Comparison of ENCODE assay signal across 7 mouse cellular contexts in the genomic region with DNA sequence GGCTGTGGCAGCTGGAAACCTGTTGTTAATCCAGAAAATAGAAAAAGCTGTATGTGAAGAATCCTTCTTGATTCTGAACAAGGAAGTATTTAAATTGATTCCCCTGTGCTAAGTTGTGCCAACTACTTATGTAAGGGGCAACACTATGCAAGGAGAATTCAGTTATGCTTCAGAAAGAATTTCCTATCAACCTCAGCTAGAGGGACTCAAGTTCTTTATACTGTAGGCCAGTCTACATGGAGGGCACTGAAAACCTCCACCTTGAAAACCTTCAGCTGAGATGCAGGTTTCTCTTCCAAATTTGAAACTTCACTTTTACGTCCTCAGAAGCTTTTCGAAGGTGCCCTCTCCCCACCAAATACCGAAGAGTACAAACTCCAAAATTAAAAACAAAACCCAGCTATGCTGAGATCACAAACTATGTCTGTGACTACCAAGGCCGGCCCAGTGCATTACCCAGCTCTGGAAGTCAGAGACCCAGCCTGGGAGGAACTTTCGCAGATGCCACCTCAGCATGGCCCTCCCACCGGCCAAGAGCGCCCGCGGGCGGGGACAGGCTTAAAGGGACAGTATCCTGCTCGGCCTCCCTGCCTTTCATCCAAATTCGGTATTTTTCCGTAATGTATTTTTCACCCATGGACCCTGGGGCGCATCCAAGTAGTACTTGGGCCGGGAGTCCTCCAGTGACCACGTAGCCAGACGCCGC. TPM values are rescaled to one million over a fixed set of nuclear protein-coding genes. Genes with fewer than 3 reads are reported as not detected.
DNase-seq lines count a peak whose midpoint lies in the region; ATAC-seq and TF ChIP-seq lines count a peak whose summit lies in the region.

No protein-coding gene starts in this region.

- peak overlapping the region; percentile 95 for H3K27ac ChIP-seq in intestine, embryonic 14.5 days (ENCODE audit: low read depth)
- H3K27ac ChIP-seq in midbrain, embryonic 11.5 days (ENCODE audit: low read depth, low read length), result no peak overlapping the region
- H3K27ac ChIP-seq in small intestine, adult 2 months (ENCODE audit: insufficient read depth, low read depth, low read length), result peak overlapping the region; percentile 90

- H3K9ac ChIP-seq in intestine, embryonic 14.5 days (ENCODE audit: low read length), result peak overlapping the region; percentile 79
- H3K9ac ChIP-seq in midbrain, embryonic 11.5 days (ENCODE audit: low read length), result peak overlapping the region; percentile 75

- WGBS in intestine, embryonic 14.5 days, result 3% methylated on average over 18 of the region's 18 CpGs
- 8% methylated on average over 18 of the region's 18 CpGs for WGBS in midbrain, embryonic 11.5 days
- under 1% methylated on average over 18 of the region's 18 CpGs for WGBS in small intestine, adult 2 months

- peak overlapping the region; percentile 46 for H3K4me2 ChIP-seq in intestine, embryonic 14.5 days (ENCODE audit: low read length)
- peak overlapping the region; percentile 94 for H3K4me2 ChIP-seq in midbrain, embryonic 11.5 days

- DNase-seq in adrenal gland, postnatal 10 days, result peak; percentile 93
- DNase-seq in embryo, embryonic 11 days, result peak; percentile 82
- peak; percentile 83 for DNase-seq in gastrocnemius, postnatal 25 days
- DNase-seq in intestine, embryonic 14.5 days (ENCODE audit: low spot score), result no peak
- DNase-seq in left cerebral cortex, postnatal 4 days, result peak; percentile 75
- no peak for DNase-seq in midbrain, embryonic 11.5 days (ENCODE audit: low spot score, missing footprints)

- no peaks in the 10 kb centered on the region for H3K27me3 ChIP-seq in intestine, embryonic 14.5 days (replicated peaks; ENCODE audit: control insufficient read depth, insufficient read depth, low read length)
- H3K27me3 ChIP-seq in midbrain, embryonic 11.5 days (ENCODE audit: control insufficient read depth, insufficient read depth, low read length), result no peaks in the 10 kb centered on the region
- no peaks in the 10 kb centered on the region for H3K27me3 ChIP-seq in small intestine, adult 2 months (ENCODE audit: control insufficient read depth, insufficient read depth, low read length)

- H3K4me3 ChIP-seq in intestine, embryonic 14.5 days (ENCODE audit: low read depth, low read length), result peak overlapping the region; percentile 74
- H3K4me3 ChIP-seq in midbrain, embryonic 11.5 days (ENCODE audit: low read depth, low read length), result peak overlapping the region; percentile 88
- H3K4me3 ChIP-seq in small intestine, adult 2 months (ENCODE audit: low read depth, low read length), result peak overlapping the region; percentile 97

- intact Hi-C loops in left cerebral cortex, postnatal 4 days (cut with DNase I), result no loop called here

- no peak for TF ChIP-seq CTCF in small intestine, adult 2 months (IDR thresholded peaks at IDR 0.05; ENCODE audit: extremely low read depth, insufficient read length, insufficient replicate concordance, low read depth, low read length)

- ATAC-seq in intestine, embryonic 14.5 days (replicated peaks; ENCODE audit: low FRiP score, low TSS enrichment, low read depth), result peak; percentile 78
- ATAC-seq in midbrain, embryonic 11.5 days (ENCODE audit: low FRiP score), result peak; percentile 77

- peaks cover 36% of the 10 kb centered on the region for H3K36me3 ChIP-seq in intestine, embryonic 14.5 days (ENCODE audit: control insufficient read depth, insufficient read depth, low read length)
- no peaks in the 10 kb centered on the region for H3K36me3 ChIP-seq in midbrain, embryonic 11.5 days (ENCODE audit: control insufficient read depth, insufficient read depth, low read length)
- peaks cover 18% of the 10 kb centered on the region for H3K36me3 ChIP-seq in small intestine, adult 2 months (ENCODE audit: control insufficient read depth, insufficient read depth, low read length)

- peaks cover 24% of the 10 kb centered on the region for H3K4me1 ChIP-seq in intestine, embryonic 14.5 days (replicated peaks; ENCODE audit: control insufficient read depth, insufficient read depth, low read length)
- peaks cover 9% of the 10 kb centered on the region for H3K4me1 ChIP-seq in midbrain, embryonic 11.5 days (ENCODE audit: control insufficient read depth, insufficient read depth, low read length)
- H3K4me1 ChIP-seq in small intestine, adult 2 months (ENCODE audit: control insufficient read depth, insufficient read depth, insufficient read length, low read length), result peaks cover 16% of the 10 kb centered on the region; the same call in 1 of the 2 replicates

- no peaks in the 10 kb centered on the region for H3K9me3 ChIP-seq in intestine, embryonic 14.5 days (ENCODE audit: control insufficient read depth, low read length)
- no peaks in the 10 kb centered on the region for H3K9me3 ChIP-seq in midbrain, embryonic 11.5 days (ENCODE audit: control insufficient read depth, low read length)

- TF ChIP-seq POLR2A in small intestine, adult 2 months (IDR thresholded peaks at IDR 0.05; ENCODE audit: low read depth, low read length), result no peak

RNA-seq across cellular contexts. Expression of a gene that starts 34.1 kb away (rescaled TPM):
- total RNA-seq in adrenal gland, postnatal 10 days (2021), result 100 to 1,000 TPM; 310 to 325 TPM
- total RNA-seq in gastrocnemius, postnatal 25 days (2021), result 100 to 1,000 TPM; 290 to 306 TPM
- polyA plus RNA-seq in intestine, embryonic 14.5 days (2014; fragmentation: Nextera tagmentation; extraction: Ambion mirVana), result 124 and 142 TPM in 2 replicates
- total RNA-seq in left cerebral cortex, postnatal 4 days (2021), result 100 to 1,000 TPM; 123 to 124 TPM
- 84.4 and 88.2 TPM in 2 replicates for polyA plus RNA-seq in midbrain, embryonic 11.5 days (2014; fragmentation: Nextera tagmentation; extraction: Ambion mirVana)
- polyA plus RNA-seq in small intestine, adult 2 months (2012; rRNA removed), result 29.9 and 54.9 TPM in 2 replicates

Comparison
In these comparisons a context has a peak if more than half of its experiments do, and no peak if none do; other contexts are left out.
1. DNase-seq: peak in adrenal gland, postnatal 10 days (single experiment), embryo, embryonic 11 days (single experiment), gastrocnemius, postnatal 25 days (single experiment) and left cerebral cortex, postnatal 4 days (single experiment); none in intestine, embryonic 14.5 days (single experiment) and midbrain, embryonic 11.5 days (single experiment).
2. Peak in every context shown above with its lines, with median percentiles within 50 percentile points of each other: H3K4me3 ChIP-seq.